Comparison of ENCODE assay signal across 29 mouse cellular contexts in the genomic region with DNA sequence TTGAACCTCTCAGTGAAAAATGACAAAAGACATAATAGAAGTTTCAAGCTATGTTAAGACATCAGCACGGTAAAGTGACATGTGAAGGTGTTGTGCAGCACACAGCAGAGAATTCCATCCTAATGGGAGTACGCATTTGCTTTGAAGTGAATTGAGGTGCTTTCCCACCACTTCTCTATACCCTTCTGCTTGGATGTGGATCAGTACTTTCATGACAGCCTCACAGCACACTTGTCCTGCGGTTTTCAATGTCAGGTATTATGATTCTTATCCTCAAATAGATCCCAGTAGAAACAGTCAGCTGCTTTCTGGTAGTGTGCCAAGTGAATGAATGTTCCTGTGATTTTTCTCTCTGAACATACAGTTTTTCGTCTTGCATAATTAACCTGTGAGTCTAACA.
DNase-seq lines count a peak whose midpoint lies in the region; ATAC-seq and TF ChIP-seq lines count a peak whose summit lies in the region.
"Had no signal": no experiment of that assay in that cellular context is flagged by ENCODE, and none has a peak within 500 bp of the region (broad histone marks: within the 10 kb centered on the region; RNA-seq: fewer than 3 reads in every experiment).

No protein-coding gene starts in this region.

- no peak for TF ChIP-seq CTCF in brain, embryonic 14.5 days (IDR thresholded peaks at IDR 0.05; ENCODE audit: borderline replicate concordance, extremely low read depth, insufficient read depth, insufficient read length)

- no peaks in the 10 kb centered on the region for H3K27me3 ChIP-seq in hindbrain, embryonic 14.5 days (ENCODE audit: control insufficient read depth, insufficient read depth, low read length)
- H3K27me3 ChIP-seq: embryonic facial prominence, embryonic 15.5 days; limb, embryonic 13.5 days; liver, embryonic 12.5 days; midbrain, embryonic 12.5 days; neural tube, embryonic 13.5 days; stomach, embryonic 15.5 days had no signal

- intact Hi-C loops in left cerebral cortex, postnatal 10 days (cut with DNase I), result no loop called here

- no peak overlapping the region for H3K27ac ChIP-seq in hindbrain, embryonic 14.5 days
- H3K27ac ChIP-seq: embryonic facial prominence, embryonic 15.5 days; hindbrain, postnatal 0 days; layer of hippocampus, adult 2 months; limb, embryonic 13.5 days; liver, embryonic 12.5 days; midbrain, embryonic 12.5 days; neural tube, embryonic 13.5 days; stomach, embryonic 15.5 days had no signal

- H3K4me1 ChIP-seq in hindbrain, embryonic 14.5 days (replicated peaks; ENCODE audit: control insufficient read depth, insufficient read depth, low read length), result no peaks in the 10 kb centered on the region
- H3K4me1 ChIP-seq: embryonic facial prominence, embryonic 15.5 days; limb, embryonic 13.5 days; liver, embryonic 12.5 days; midbrain, embryonic 12.5 days; neural tube, embryonic 13.5 days; stomach, embryonic 15.5 days had no signal

- H3K36me3 ChIP-seq in hindbrain, embryonic 14.5 days (replicated peaks; ENCODE audit: control insufficient read depth, insufficient read depth), result no peaks in the 10 kb centered on the region
- H3K36me3 ChIP-seq: embryonic facial prominence, embryonic 15.5 days; limb, embryonic 13.5 days; liver, embryonic 12.5 days; midbrain, embryonic 12.5 days; neural tube, embryonic 13.5 days; stomach, embryonic 15.5 days had no signal

- no peaks in the 10 kb centered on the region for H3K9me3 ChIP-seq in hindbrain, embryonic 14.5 days (ENCODE audit: control insufficient read depth, low read length)
- H3K9me3 ChIP-seq: embryonic facial prominence, embryonic 15.5 days; limb, embryonic 13.5 days; liver, embryonic 12.5 days; midbrain, embryonic 12.5 days; neural tube, embryonic 13.5 days; stomach, embryonic 15.5 days had no signal

- no peak for TF ChIP-seq POLR2A in brain, embryonic 14.5 days (IDR thresholded peaks at IDR 0.05; ENCODE audit: borderline replicate concordance, extremely low read depth, insufficient read depth, insufficient read length, poor library complexity, severe bottlenecking)

- no peak overlapping the region for H3K4me2 ChIP-seq in hindbrain, embryonic 14.5 days (replicated peaks)
- H3K4me2 ChIP-seq: embryonic facial prominence, embryonic 15.5 days; heart, embryonic 11.5 days; limb, embryonic 13.5 days; liver, embryonic 12.5 days; midbrain, embryonic 12.5 days; neural tube, embryonic 13.5 days; stomach, embryonic 15.5 days had no signal

- peak; percentile 3 for DNase-seq in left cerebral cortex, adult 11 months (ENCODE audit: low spot score)
- DNase-seq in left cerebral cortex, postnatal 10 days (ENCODE audit: extremely low spot score in 1 of 2, low spot score in 2 of 2), result no peak
- peak; percentile 40 for DNase-seq in brain, embryonic 14.5 days (ENCODE audit: low read depth)
- peak; percentile 13 to 39 for DNase-seq in cerebellum, adult 18-20 months
- peak; percentile 10 to 56 for DNase-seq in cerebellum, postnatal 14 days
- DNase-seq in embryo, embryonic 10.5 days (ENCODE audit: low spot score), result no peak
- no peak for DNase-seq in hindbrain, embryonic 14.5 days (ENCODE audit: low spot score)
- DNase-seq: adrenal gland, adult 8-10 months; gastrocnemius, postnatal 14 days; heart, adult 11 months; kidney, adult 9 months; kidney, postnatal 14 days; lung, adult 18-20 months; lung, postnatal 10 days; retina, postnatal 1 day; right cerebral cortex, postnatal 4 days; thymus, postnatal 4 days had no signal

- no peak for ATAC-seq in hindbrain, embryonic 14.5 days (ENCODE audit: low FRiP score)
- ATAC-seq: activated CD4-positive, CD25-positive, alpha-beta regulatory T cell, adult 4 months; hindbrain, postnatal 0 days; intestine, embryonic 16.5 days; liver, embryonic 12.5 days had no signal

- no peak overlapping the region for H3K4me3 ChIP-seq in hindbrain, embryonic 14.5 days (replicated peaks; ENCODE audit: low read length)
- H3K4me3 ChIP-seq: embryonic facial prominence, embryonic 15.5 days; layer of hippocampus, adult 2 months; limb, embryonic 13.5 days; liver, embryonic 12.5 days; midbrain, embryonic 12.5 days; myocyte; neural tube, embryonic 13.5 days; stomach, embryonic 15.5 days had no signal

- H3K9ac ChIP-seq in hindbrain, embryonic 14.5 days, result no peak overlapping the region
- H3K9ac ChIP-seq: embryonic facial prominence, embryonic 15.5 days; limb, embryonic 13.5 days; liver, embryonic 12.5 days; midbrain, embryonic 12.5 days; neural tube, embryonic 13.5 days; stomach, embryonic 15.5 days had no signal

- WGBS in hindbrain, embryonic 14.5 days, result 85% methylated on average over 4 of the region's 4 CpGs

Comparison
In these comparisons a context has a peak if more than half of its experiments do, and no peak if none do; other contexts are left out.
1. DNase-seq: peak in left cerebral cortex, adult 11 months (single experiment), brain, embryonic 14.5 days (single experiment), cerebellum, adult 18-20 months (2 of 2) and cerebellum, postnatal 14 days (2 of 2); none in left cerebral cortex, postnatal 10 days (0 of 2), embryo, embryonic 10.5 days (single experiment) and hindbrain, embryonic 14.5 days (single experiment).